Mouse (Mus musculus) ES-E14 (cell line): Measurements from ENCODE around the gene Ppp5c. TPM values are rescaled to one million over a fixed set of nuclear protein-coding genes. Genes with fewer than 3 reads are reported as not detected.

Source experiments
- DNase-seq: peaks from one replicate; pipeline ENCODE4 v3.0.0-alpha.2; 2013; ENCODE audit warnings: low read depth, low spot score
- H3K27ac ChIP-seq: 2 replicates; pipeline ENCODE4 v1.5.1; 2012; ENCODE audit warnings: low read depth, mild to moderate bottlenecking, low read length, moderate library complexity, mixed read lengths; ENCODE audit not compliant: poor library complexity, insufficient read depth, severe bottlenecking
- H3K36me3 ChIP-seq: 2 replicates; pipeline ENCODE4 v1.6.1; 2012; ENCODE audit warnings: mild to moderate bottlenecking, low read length, moderate library complexity, mixed read lengths; ENCODE audit not compliant: control insufficient read depth, poor library complexity, insufficient read depth, severe bottlenecking
- H3K4me1 ChIP-seq, 2 experiments: fragments of 150-350 bp in 1 of 2; sonication (generic) in 1 of 2; 2 replicates each; pipeline ENCODE4 v1.6.1; 2012; ENCODE audit warnings: low read length in 2 of 2, mild to moderate bottlenecking in 1 of 2, mixed read lengths in 1 of 2; ENCODE audit not compliant: control insufficient read depth in 2 of 2, insufficient read depth in 2 of 2, poor library complexity in 1 of 2
- H3K4me3 ChIP-seq, 2 experiments: fragments of 150-350 bp in 1 of 2; sonication (generic) in 1 of 2; 2 replicates each; pipeline ENCODE4 v1.5.1; 2012; ENCODE audit warnings: low read length in 2 of 2, low read depth in 1 of 2, mild to moderate bottlenecking in 1 of 2, mixed read lengths in 1 of 2; ENCODE audit not compliant: insufficient read depth in 1 of 2, poor library complexity in 1 of 2, severe bottlenecking in 1 of 2
- H3K9ac ChIP-seq: 2 replicates; pipeline ENCODE4 v1.6.1; 2012; ENCODE audit warnings: low read depth, mild to moderate bottlenecking, low read length, mixed read lengths; ENCODE audit not compliant: poor library complexity, insufficient read depth, severe bottlenecking
- H3K9me3 ChIP-seq: fragments of 150-350 bp; sonication (generic); 2 replicates; pipeline ENCODE4 v1.6.1; 2012; ENCODE audit warnings: low read depth, mild to moderate bottlenecking, low read length; ENCODE audit not compliant: control insufficient read depth, insufficient read depth
- CHD2 ChIP-seq: IDR thresholded peaks from 2 replicates; pipeline ENCODE4 v1.6.1; 2014; ENCODE audit warnings: mild to moderate bottlenecking, low read depth, low read length, inconsistent platforms
- HCFC1 ChIP-seq: IDR thresholded peaks from 2 replicates; pipeline ENCODE4 v1.6.1; 2012; ENCODE audit warnings: low read length, inconsistent platforms, borderline replicate concordance; ENCODE audit not compliant: insufficient read depth
- MAFK ChIP-seq: IDR thresholded peaks from 2 replicates; pipeline ENCODE4 v1.6.1; 2014; ENCODE audit warnings: mild to moderate bottlenecking, low read depth, low read length, inconsistent platforms; ENCODE audit not compliant: insufficient read depth
- ZC3H11A ChIP-seq: IDR thresholded peaks from 2 replicates; pipeline ENCODE4 v1.6.1; 2012; ENCODE audit warnings: low read depth, mild to moderate bottlenecking, inconsistent platforms, low read length, borderline replicate concordance
- ZNF384 ChIP-seq: IDR thresholded peaks from 2 replicates; pipeline ENCODE4 v1.6.1; 2012; ENCODE audit warnings: low read depth, low read length, inconsistent platforms
- in situ Hi-C, 2 experiments: fragments of 600-800 bp; cut with MboI; formaldehyde crosslinking; loops; one replicate each; pipeline ENCODE4 v1.15.1; 2025; ENCODE audit warnings: low sequenced_read_pairs in 2 of 2, inconsistent platforms in 1 of 2; ENCODE audit not compliant: unreplicated experiment in 2 of 2
- total RNA-seq: library from RNA; depleted of rRNA; stranded (reverse); fragments of 300-350 nt; gene quantifications from 2 replicates; pipeline ENCODE4 v1.2.3, GENCODE M21; 2012

The Ppp5c gene
- total RNA-seq, 1 experiment: 112 TPM

GRCm38 (mm10) chr7:17025505-17025894 is 2.2 kb downstream of the Ppp5c start:
- no peak overlapping the region; the same call in 1 of the 2 replicates for H3K9ac ChIP-seq
- in situ Hi-C loops: no loop called here
- H3K36me3 ChIP-seq: peaks cover 49% of the 10 kb centered on the region
- no peaks in the 10 kb centered on the region for H3K9me3 ChIP-seq
- TF ChIP-seq CHD2 (no peak), ZC3H11A (no peak), MAFK (no peak), HCFC1 (no peak), ZNF384 (no peak)
- no peak overlapping the region for H3K4me3 ChIP-seq
- peaks cover 0 to 14% of the 10 kb centered on the region in 2 experiments; a peak in 2 of 4 replicates for H3K4me1 ChIP-seq
- no peak overlapping the region for H3K27ac ChIP-seq
- DNase-seq: no peak

- Histone ChIP-seq H3K4me3 (no peak overlapping the region), H3K9me3 (no peaks in the 10 kb centered on the region), H3K36me3 (peaks cover 54% of the 10 kb centered on the region), H3K9ac (no peak overlapping the region), H3K27ac (no peak overlapping the region), H3K4me1 (peaks cover 0 to 14% of the 10 kb centered on the region in 2 experiments; a peak in 2 of 4 replicates)
- TF ChIP-seq MAFK (no peak), CHD2 (no peak), HCFC1 (no peak), ZNF384 (no peak), ZC3H11A (no peak)
- in situ Hi-C loops: no loop called here
- no peak for DNase-seq
These were observed 2.8 kb downstream of the Ppp5c start for GRCm38 (mm10) chr7:17024814-17025504.

- in situ Hi-C loops: no loop called here
- Histone ChIP-seq H3K27ac (no peak overlapping the region), H3K9me3 (no peaks in the 10 kb centered on the region), H3K4me1 (peaks cover 0 to 13% of the 10 kb centered on the region in 2 experiments; a peak in 2 of 4 replicates), H3K4me3 (no peak overlapping the region), H3K9ac (no peak overlapping the region), H3K36me3 (peaks cover 62% of the 10 kb centered on the region)
- no peak for DNase-seq
- TF ChIP-seq MAFK (no peak), ZNF384 (no peak), CHD2 (no peak), ZC3H11A (no peak), HCFC1 (no peak)
These were observed 3.6 kb downstream of the Ppp5c start for GRCm38 (mm10) chr7:17024141-17024540.

DNA sequence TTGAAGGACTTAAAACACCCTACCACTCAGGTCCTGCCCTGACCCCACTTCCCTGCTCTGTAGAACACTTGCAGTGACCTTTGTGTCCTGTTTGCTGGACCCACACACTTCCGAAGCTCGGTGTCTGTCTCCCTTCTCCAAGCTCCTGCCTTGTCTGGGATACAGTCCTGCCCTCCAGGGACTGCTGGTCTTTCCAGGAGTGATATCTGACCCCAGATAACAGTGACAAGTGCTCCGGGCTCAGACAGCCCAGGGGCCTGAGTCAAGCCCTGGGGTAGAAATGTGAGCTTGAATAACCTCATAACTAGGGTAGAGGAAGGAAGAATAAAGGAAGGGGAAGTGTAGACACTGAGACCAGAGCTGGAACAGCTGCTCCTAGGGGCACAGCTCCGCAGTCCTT is 4.0 kb downstream of the Ppp5c start:
- peaks cover 0 to 10% of the 10 kb centered on the region in 2 experiments; a peak in 2 of 4 replicates for H3K4me1 ChIP-seq
- no peak for DNase-seq
- H3K4me3 ChIP-seq: no peak overlapping the region
- H3K9ac ChIP-seq: no peak overlapping the region
- H3K36me3 ChIP-seq: peaks cover 62% of the 10 kb centered on the region
- H3K9me3 ChIP-seq: no peaks in the 10 kb centered on the region
- H3K27ac ChIP-seq: no peak overlapping the region
- TF ChIP-seq HCFC1 (no peak), ZNF384 (no peak), ZC3H11A (no peak), MAFK (no peak)
- in situ Hi-C loops: no loop called here
